Mouse (Mus musculus) left cerebral cortex, adult 11 months (tissue): Measurements from ENCODE around the gene Prss29.

Experiments used
- DNase-seq: peaks from one replicate; pipeline ENCODE4 v3.0.0; 2022; ENCODE audit warnings: low spot score

The Prss29 gene

DNA sequence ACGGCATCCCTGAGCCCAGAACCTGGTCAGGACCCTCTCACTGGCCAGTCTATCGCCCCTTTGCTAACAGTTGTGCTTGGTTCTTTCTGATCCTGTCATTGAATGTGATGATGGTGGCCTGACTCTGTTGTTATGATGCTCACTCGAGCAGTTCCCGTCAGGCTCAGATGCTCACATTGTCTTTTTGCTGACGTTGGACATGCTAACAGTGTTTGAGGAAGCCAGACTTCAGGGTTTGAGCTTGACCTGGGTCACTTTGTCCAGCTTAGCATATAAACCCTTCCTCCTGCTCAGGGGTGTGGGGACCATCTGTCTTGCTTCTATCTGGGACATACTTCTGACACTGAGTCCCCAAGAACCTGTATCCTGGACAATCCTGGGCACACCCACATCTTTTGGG lies at the start of gene Prss29:
Gene Prss29, plus strand, starts transcription at position 301 of the 400 bp plus-strand sequence.
- no peak for DNase-seq

DNA sequence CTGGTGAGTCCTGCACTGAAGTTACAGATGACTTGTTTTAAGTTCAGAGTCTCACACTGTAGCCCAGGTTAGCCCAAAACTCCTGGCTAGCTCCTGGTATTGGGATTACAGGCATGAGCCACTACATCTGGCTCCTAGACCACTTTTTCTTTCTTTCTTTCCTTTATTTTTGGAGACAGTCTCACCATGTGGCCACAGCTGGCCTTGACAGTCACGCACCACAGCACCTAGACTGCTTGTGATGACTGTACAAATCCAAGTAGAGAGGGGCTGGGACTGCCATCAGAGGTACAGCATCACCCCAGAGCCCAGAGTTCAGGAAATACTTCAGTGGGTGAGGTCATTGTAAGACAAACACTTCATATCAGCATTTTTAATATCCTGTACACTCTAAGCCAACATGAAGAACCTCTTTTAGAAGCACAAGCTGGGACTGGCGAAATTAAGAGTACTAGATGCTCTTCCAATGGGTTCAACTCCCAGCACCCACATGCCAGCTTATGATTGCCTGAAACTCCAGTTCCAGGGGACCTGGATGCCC lies 47.6 kb upstream of the Prss29 start:
- no peak for DNase-seq

DNA sequence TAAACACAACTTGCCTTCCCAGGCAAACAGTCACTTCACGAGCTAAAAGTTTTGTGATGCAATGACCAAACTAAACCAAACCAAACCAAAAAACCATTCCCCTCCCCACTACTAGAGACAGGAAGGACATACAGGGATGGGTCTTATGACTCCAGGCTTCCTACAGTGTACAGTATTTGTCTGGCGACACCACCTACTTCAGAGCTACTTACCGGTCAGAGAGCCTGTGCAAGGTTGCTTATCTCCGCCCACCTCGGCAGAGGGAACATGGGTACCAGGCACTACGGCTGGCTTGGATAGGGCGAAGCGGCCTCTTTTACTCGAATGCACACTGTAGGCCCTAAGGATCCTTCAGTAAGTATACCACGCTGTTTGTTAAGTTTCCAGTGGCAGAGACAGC lies 46.1 kb upstream of the Prss29 start:
- DNase-seq, result no peak

DNA sequence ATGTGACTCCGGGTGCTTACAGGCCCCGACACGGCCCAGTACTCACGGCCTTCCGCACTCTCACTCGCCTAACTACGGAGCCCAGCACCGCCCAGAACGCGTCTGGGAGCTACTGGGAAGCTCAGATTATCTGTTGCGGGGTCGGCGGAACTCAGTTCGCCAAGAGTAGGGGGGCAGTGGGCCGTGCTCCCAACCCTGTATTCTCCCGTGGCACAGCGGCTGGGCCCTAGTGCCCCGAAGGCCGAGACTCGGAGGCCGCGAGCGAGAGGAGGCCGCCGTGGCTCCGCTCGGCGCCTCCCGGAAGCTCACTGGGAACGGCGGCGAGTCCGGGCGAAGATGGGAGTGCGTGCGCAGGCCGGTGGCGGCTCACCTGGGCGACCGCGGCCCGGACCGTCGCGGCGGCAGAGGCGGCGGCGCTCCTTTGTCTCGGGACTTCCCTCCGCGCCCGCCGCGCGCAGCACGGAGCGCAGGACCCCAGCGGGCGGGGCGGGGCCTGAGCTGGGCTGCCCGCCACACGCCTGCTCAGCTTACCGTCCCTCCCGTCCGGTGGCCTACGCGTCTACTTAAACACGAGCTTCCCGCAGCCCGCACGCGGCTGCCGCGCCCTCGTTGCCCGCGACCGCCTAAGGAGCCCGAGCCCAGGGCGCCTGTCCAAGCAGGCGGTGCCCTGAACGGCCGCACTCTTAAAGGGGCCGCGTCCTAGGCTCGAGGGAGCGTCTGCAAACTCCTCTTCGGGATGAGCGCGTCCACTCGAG lies 45.3 kb upstream of the Prss29 start:
- peak; percentile 87 for DNase-seq

DNA sequence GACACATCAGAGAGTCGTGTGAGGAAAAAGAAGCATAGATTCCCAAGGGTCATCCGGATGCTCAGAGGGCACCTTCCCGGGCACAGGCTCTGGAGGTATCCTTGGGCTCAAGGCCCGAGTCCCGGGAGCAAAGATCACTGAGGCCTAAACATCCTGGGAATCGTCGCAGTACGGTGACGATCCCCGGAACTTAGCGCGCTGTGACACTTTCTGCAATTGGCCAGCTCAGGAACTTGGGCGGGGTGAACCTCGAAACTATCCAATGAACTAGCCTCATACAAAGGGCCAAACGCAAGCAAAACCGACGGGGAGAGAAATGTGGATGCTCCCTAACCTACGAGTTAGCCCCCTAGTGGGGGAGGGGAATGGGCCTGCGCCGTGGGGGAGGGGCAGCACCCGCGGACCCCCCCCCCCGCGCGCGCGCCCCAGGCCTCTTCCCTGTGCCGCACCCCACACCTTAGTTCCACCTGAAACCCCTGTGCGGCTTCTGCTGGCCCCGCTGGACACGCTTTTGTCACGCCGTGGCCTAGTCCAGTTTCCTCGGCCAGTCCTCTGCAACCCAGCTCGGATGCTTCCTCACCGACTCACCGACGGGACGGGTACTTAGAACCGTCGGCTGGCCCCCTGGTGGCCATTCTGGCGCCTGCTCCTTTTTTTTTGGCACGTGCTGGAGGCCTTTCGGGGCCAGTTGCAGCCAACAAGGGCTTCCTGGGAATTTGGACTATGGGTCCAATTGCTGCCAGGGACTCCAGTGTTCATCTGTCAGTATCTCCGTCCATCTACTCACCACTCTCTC lies 44.5 kb upstream of the Prss29 start:
- peak; percentile 95 for DNase-seq

DNA sequence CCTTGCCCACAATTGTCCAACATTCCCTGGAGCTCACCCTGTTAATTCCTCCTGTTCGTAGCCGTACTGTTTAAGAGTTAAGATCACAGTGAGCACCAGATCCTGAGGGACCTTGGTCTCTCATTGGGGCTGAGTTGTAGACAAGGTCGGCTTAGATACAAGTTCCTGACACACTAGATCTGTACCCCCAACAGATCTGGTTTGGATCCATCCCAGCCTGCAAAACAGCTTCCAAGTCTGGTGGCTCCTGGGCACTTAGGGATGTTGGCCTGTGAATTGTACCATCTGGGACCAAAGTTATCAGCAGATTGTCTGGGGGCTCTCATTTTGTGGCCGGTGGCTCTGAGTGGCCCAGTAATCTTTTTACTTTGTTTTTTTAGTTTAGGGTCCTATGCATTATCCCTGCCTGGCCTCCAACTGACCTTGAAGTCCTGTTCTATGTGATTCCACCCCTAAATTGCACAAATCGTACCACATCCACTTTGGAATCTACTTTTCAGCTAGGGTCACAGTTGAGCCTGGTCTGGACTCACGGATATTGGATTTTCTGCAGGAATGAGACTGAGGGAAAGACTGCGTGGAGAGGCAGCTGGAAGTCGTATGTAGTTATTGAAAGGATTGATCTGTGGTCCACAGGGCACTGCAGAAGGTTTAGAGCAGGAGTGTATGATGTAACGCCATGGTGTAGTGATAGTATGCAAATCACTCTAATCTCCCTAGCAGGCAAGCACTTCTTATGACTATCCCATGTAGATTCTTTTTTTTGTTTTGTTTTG lies 43.7 kb upstream of the Prss29 start, which contains the start of gene Ube2i:
Gene Ube2i, minus strand, starts transcription at position 52 of the 776 bp plus-strand sequence.
- DNase-seq, result no peak

DNA sequence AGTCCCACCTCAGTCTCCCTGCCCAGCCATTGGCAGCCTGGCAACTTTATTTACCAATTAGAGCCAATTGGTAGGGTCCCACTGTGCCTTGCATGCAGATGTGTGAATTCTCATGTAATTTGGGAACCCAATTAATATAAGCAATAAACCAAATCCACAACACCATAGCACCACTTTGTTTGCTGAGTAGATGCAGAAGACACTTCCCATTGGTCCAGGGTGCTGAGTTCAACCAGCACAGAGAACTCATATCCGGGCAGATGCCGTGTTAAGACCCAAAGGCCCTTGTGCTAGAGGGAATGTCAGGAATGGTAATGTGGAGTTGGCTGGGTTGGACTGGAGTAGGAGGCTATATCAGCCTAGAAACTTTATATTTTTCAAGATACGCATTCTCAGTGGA lies 42.6 kb upstream of the Prss29 start:
- no peak for DNase-seq

DNA sequence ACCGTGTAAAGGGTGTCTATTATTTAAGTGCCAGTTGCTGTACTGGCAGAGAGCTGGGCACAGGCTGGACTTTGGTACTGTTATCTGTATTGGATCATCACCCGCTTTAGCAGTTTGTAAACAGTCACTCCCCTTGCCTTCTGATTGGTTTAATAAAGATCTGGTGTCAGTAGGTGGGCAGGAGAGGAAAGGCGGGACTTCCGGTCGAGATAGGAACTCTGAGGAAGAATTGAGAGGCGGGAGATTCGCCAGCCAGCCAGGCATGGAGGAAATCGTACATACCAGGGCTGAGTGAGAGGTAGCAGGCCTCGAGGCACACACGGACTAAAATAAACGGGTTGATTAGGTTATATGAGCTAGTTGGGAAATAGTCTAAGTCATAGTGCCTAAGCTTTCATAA lies 36.3 kb upstream of the Prss29 start:
- no peak for DNase-seq

DNA sequence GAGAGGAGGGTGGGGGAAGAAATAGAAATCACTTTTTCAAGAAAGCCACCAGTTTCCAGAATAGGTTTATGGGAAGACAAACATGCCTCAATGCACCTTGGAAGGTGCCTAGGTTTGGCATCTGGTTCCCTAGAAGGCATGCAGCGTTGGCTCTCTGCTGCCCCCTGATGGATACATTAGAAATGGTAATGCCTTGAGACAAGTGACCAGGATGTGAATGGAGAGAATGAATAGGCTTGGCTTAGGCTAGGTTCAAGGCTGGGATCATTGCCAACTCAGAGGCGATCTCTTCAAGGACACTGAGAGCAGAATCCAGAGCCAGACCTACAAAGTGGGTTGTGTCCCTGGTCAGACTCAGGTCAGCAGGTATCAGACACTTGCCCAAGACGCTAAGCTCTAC lies 33.4 kb upstream of the Prss29 start:
- DNase-seq, result no peak

DNA sequence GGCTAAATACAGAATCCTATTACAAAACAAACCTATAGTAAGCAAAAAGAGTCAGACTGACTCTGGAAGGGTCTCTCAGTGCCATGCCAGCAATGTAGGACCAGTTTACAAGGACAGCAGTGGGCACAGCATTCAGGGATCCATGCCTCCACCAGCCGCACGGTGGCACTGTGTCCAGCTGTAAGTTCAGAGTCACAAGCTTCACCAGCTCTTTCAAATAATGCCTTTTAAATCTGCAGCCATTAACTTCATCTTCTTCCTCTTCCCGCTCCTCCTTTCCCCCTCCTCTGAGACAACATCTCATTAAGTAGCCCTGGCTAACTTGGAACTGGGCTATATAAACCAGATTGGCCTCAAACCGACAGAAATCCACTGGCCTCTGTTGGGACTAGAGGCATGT lies 29.6 kb upstream of the Prss29 start:
- no peak for DNase-seq

DNA sequence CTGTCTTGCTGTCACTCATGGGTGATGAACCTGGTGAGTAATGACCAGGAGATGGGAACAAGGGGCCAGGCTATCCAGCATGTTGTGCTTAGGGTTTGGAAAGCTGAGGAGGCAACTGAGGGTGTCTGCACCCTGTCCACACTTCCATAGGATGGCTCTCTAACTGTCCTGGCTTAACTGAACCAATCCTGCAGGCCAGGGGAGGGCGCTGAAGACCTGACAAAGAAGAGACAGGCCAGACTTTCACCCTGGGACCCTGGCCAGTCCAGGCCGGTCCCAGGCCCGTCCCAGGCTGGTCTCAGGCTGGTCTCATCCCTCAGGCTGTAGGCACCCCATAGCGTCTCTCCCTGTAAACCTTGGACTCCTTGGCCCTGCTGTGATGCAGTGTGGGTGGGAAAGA lies 28.0 kb upstream of the Prss29 start:
- no peak for DNase-seq

DNA sequence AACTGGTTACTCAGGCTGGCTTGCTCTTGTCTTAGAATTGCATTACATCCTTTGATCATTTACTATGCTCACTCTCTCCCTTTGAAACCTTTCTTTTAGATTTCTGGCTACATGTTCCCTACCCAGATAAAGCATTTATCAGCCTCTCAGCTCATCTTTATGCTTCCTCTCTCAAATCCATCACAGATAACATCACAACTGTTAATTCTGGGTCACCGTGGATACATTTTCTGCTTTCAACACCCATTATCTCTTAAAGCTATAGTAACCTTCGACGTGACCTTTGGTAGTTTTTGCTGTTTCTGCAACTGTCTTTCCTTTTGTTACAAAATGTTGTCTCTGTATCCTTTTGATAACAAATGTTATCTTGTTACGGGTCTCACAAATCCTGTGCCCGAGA lies 25.0 kb upstream of the Prss29 start:
- no peak for DNase-seq

DNA sequence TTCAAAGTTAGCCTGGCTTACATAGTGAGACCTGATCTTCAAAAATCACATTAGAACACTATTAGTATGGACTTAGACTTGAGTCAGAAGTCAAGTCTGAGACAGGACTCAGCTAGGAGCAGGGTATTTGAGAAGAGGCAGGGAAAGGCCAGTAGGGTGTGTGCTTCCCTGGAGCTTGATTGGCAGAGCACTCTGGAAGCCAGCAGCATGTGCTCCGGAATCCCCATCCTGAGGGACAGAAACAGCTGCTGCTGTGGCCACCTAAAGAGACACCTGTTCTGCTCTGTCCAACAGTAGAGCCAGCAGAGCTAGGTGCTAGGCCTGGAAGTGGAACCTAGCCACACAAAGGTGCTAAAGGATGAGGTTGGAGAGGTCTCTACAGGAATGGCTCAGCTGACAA lies 24.3 kb upstream of the Prss29 start:
- no peak for DNase-seq

DNA sequence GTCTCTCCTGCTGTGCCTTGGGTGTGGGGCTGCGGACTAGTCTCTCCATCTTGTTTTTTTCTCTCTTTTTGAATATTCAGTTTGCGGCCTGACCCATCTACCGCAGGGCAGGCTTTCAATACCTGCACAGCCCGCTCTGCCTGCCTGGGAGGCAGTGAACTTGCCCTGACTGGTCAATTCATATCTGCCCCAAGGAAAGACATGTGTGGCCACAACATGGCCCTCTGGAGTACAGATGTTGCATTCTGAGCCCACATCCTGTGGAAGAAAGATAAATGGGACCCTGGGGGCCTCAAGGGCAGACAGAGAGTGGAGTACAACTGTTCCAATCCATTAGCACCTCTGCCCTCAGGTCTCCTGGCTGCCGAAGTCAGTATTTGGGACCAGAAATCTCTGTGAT lies 20.4 kb upstream of the Prss29 start, which contains the start of gene Prss34:
Gene Prss34, plus strand, starts transcription at position 301 of the 400 bp plus-strand sequence.
- DNase-seq, result no peak

DNA sequence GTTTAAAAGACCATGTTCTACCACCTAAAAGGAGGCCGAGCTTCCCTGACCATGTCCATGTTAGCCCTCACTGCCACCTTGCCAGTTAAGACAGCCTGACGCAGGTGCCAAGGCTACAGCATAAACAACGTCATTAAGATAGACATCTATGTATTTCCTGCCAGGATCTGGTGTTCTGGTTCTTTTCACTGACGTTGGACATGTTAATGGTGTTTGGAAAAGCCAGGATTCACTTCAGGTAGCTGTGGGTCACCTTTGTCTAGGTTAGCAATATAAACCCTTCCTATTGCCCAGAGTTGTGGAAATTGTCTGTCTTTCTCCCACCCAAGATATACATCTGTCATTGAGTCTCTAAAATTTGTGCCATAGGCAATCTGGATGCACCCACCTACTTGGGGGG lies 10.1 kb upstream of the Prss29 start, which contains the start of gene Prss28:
Gene Prss28, plus strand, starts transcription at position 301 of the 400 bp plus-strand sequence.
- no peak for DNase-seq

DNA sequence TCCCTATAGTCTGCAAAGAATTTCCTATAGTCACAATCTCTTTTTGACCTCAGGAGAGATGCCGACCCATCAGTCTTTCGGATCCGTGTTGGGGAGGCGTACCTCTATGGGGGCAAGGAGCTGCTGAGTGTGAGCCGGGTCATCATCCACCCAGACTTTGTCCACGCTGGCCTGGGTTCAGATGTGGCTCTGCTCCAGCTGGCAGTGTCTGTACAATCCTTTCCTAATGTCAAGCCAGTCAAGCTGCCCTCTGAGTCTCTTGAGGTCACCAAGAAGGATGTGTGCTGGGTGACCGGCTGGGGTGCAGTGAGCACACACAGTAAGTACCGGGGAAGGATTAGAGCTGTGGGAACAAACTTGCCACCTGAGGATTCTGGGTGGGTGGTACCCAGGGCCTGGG lies 2.4 kb downstream of the Prss29 start:
- no peak for DNase-seq

DNA sequence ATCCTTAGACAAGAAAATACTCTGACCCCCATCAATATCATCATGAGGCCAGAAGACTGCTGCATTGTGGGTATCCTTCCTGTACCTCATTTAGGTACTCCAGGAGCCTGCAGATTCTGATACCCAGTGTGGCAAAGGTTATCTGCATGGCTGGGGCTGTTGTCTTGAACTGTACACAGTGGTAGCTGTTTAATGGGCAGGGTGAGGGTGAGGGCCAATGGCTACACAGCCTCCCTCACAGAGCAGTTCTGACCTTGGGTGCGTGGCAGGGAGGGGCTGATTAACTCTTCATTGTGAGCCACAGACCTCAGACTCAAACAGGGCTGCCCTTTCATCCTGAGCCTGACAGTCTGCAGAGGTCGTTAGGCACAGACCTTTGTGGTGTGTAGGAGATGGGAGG lies 4.5 kb downstream of the Prss29 start:
- no peak for DNase-seq

DNA sequence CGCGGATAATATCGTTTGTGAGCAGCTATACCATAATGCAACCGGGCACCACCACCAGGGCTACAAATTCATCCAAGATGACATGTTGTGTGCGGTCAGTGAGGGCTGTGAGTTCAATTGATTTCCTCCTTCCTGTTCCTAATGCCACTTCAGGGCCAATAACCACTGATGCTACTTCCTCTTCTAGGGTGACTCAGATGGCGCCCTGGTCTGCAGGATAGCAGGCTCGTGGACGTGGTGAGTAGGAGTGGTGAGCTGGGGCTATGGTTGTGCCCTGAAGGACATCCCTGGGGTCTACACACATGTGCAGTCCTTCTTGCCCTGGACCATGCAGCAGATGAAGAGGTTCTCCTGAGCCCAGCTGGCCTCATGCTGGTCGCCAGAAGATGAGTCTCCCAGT lies 13.9 kb downstream of the Prss29 start:
- no peak for DNase-seq

DNA sequence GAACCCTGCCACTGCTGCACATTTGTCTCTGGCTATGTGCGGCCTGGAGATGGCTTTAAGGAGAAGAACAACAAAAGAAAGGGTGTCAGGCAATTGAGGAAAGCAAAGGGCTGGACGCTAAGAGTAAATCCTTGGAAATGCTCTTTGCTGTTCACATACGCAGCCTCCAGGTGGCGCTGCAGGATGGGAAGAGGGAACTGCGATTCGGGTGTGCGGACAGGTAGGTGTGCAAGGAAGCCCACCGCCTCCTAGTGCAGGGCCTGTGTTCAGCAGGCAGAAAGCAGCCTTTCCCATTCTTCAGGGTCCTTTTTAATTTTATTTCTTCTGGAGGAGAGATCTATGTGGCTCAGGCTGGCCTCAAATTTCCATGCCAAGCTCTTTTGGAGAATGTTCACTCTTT lies 15.5 kb downstream of the Prss29 start:
- DNase-seq, result no peak

DNA sequence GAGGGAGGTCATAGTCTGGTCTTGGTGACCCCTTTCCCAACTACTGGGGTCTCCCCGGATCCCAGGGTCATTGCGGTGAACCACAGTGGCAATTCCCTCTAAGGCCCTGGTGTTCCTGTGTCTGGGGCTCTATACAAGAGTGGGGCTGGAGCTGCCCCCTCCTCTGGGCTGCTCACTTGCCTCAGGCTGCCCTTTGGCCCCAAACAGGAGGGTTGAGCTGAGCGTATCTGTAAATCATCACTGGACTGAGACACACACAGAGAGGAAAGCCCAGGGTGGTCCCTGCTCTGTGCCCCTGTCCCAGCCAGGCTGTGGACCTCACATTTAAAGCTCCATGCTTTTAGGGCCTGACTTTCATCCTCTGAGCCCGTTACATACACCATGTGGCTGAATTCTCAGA lies 19.8 kb downstream of the Prss29 start:
- no peak for DNase-seq

DNA sequence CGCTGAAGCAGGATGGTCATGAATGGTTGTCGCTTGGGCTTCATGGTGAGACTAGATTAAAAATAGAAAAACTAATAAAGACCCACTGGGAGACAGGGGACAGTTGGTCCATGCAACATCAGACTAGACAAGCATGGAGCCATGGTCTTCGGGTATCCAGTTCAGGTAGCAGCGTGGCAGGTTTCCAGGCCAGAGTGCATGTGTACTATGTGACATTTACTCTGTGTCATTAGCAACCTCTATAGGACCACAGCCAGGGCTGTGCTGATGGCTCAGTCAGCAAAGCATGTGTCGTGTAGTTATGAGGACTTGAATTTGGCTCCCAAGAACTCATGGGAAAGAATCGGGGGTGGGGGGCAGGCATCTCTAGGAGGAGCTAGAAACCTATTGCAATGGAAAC lies 21.5 kb downstream of the Prss29 start:
- DNase-seq, result no peak

DNA sequence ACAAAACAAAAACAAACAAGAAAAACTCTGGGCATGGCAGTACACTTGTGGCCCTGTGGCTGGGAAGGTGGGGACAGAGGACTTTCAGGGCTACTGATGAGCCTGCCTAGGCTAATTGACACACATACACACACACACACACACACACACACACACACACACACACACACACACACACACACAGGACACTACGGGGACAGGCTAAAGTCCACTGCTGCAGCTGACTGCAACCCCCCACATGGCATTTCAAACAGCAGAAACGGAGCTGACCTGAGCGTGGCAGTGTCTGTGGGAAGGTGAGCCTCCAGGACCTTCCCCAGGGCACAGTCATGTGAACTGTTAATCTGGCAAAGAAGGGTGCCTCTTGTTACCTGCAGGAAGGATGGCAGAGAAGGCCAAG lies 23.0 kb downstream of the Prss29 start:
- DNase-seq, result no peak
